Mouse (Mus musculus): Measurements from ENCODE around the gene Lemd1.

Lemd1 gene

DNA sequence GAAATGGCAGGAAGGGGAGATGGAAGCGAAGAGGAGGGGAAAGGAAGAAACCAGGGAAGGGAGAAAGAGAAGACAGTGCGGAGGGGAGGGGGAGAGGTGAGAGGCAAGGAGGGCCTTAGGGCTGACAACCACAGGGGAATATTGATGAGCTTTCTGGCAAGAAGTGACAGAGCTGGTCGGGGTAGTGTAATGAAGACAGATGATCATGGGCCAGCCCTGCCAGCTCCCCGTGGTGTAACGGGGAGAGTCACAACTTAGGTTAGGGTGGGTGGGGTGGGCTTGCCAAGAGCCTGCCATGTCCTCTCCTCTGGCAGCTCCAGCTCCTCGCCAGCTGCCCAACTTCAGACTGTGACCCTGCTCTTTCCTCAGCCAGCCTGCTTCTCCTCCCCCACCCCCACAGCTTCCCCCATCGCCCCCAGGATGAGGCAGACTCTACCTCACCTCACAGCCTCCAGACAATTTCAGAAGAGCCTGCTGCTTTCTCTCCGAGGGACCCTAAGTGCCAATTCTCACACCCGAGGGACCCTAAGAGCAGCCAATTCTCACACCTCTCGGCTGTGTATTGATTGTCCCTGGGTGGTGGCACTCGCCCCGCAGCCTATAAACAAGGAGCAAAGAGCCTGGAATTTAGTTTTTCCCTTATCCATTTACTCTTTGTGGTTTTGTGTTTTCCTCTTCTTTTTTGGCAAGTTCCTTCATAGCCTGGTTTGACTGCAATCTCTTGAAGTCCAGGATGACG is 26.3 kb upstream of the Lemd1 start:
- no peak for DNase-seq (ENCODE audit: low spot score)

DNA sequence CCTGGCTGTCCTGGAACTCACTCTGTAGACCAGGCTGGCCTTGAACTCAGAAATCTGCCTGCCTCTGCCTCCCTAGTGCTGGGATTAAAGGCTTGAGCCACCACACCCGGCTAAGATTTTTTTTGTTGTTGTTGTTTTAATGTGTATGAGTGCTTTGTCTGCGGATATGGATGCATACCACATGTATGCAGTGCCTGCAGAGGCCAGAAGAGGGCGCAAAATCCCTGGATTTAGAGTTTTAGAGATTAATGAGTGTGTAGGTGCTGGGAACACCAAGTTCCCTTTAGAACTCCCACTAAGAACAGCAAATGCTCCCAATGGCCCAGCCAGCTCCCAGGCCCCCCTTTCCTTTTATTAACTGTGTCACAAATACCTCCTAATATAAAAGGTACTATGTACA is 25.4 kb upstream of the Lemd1 start:
- no peak for DNase-seq (ENCODE audit: low spot score)

DNA sequence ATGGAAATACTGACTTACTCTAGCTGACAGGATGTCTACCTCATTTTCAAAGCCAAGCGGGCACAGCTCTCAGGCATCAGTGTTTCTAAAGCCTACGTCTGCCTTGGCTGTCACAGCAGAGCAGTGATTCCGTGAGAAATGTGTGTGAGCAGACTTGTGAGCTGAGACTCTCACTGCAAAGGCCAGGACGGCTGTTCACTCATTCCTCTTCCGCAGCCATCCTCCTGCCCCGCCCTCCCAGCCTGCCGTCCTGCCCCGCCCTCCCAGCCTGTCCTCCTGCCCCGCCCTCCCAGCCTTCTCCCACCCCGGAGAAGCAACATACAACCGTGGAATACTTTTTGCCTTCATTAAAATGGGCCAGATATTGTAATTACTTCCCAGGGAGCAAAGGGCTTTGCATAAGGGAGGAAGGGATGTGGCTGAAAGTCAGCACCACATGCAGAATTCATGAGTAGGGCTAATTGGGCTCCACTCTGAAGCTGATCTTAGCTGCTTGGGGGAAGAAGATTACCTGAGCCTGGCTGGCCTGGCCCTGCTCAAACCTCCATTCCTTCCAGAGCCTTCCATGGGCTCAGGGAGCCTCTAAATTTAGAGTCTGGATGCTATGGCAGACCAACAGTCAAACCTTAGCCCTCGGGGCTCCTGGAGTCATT is 23.0 kb upstream of the Lemd1 start:
- DNase-seq (ENCODE audit: low spot score): no peak

DNA sequence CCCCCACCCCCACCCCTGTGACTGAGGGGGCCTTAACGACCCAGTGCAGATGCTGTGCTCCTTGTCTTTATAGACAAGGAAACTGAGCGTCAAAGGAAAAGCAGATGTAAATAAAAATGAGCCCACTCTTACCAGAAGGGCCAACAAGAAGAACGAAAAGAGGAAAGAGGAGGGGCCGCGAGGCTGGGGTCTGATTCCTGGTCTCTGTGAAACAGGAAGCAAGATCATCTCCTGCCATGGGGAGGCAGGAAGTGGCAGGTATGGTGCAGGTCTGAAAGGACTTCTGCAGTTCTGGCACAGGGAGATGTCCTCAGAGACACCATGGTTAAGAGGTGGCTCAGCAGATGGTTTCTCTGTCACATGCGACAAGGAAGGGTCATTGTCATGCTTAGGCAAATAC is 20.5 kb upstream of the Lemd1 start:
- no peak for DNase-seq (ENCODE audit: low spot score)

DNA sequence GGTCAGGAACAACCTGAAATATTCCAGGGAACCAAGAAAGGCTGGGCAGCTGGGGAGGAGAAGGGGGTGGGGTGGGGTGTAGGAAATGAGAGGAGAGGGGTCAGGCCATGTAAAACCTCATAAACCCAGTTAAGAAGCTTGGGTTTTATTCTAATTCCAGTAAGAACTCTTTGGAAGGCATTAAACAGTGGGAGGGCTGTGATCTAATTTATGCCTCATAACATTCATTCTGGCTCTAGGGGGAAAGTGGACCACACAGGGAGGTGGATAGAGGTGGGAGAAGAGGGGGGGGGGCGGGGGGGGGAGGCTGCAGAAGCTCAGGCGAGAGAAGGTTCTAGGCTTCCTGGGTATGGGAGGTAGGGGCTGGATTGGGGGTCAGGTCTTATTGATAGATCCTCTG is 19.6 kb upstream of the Lemd1 start:
- no peak for DNase-seq (ENCODE audit: low spot score)

DNA sequence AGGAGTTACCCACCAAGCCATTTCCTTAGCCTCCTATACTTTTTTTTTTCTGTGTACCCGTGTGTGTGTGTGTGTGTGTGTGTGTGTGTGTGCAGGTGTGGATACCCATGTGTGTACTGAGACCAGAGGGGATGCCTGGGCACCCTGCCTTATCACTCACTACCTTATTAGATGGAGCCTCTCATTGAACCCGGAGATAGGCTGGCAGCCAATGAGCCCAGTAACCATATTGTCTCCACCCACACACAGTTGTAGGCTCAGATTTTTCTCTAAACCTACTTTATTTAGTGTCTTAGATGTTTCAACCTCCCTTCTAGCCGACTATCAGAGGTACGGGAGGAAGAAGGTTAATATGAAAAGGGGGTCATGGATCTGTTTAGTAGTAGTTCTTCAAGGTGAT is 4.9 kb upstream of the Lemd1 start:
- DNase-seq (ENCODE audit: low spot score): no peak

DNA sequence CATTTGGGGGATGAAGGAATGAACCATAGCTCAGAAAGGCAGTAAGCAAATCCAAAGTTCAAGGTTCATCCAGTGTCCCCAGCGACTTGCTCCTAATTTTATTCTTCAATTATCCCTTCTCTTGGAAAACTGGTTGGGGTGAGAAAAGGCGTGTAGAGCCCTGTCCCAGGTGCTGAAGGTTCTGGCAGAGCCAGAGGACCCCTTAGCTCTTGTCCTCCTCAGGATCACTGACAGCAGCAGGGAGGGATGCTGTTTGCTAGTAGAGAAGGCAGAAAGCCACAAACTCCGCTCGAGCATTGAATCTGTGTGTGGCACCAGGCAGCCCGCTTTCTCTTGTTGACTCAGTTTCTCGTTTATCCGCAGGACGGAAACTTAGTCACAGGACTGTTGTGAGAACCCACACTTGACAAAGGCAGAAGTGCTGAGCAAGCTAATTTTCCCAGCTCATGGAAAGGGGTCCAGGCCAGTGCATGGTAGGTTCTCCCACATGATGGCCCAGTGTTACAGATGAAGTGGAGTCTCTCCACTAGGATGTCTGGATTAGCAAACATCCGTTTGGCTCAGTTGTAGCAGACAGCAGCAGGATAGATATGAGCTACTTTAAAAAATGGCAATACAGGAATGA is 2.7 kb upstream of the Lemd1 start:
- no peak for DNase-seq (ENCODE audit: low spot score)

DNA sequence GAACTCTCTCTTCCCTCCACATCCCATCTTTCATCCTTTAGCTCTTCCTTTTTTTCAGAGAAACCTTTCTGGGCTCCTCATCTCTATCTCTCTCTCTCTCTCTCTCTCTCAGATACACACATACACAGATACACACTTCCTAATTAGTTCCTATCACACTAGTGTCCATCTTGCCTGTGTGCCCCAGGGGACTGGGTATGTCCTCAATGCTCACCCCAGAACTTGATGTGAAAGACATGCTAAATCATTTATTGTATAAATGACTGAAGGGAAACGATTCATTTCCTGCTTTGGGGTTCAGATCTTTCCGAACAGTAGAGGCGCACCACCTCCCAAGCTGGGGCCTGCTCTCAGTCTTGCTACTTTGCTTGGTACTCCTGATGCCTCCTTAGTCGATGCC is 2.0 kb upstream of the Lemd1 start:
- DNase-seq (ENCODE audit: low spot score): no peak

DNA sequence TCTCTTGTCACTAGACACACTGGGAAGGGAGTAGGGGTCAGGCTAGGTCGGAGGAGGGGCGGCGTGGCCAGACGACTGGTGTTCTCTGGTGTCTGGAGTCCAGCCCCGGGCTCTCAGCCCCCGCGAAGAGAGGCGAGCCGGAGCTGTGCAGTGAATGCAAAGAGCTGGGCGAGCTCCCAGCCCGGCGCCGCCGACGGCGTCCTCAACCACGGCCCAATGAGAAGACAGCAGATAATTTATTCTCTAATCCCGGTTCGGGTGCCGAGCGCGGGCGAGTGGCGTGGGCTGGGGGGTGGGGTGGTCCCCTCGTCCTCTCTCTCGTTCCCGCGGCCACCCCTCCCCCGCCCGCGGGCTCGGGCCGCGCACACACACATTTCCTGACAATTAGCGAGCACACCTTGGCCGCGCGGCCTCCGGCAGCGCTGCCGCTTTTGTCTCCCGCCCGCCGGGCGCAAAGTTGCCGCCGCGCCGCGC is 1.2 kb upstream of the Lemd1 start:
- no peak for DNase-seq (ENCODE audit: low spot score)

DNA sequence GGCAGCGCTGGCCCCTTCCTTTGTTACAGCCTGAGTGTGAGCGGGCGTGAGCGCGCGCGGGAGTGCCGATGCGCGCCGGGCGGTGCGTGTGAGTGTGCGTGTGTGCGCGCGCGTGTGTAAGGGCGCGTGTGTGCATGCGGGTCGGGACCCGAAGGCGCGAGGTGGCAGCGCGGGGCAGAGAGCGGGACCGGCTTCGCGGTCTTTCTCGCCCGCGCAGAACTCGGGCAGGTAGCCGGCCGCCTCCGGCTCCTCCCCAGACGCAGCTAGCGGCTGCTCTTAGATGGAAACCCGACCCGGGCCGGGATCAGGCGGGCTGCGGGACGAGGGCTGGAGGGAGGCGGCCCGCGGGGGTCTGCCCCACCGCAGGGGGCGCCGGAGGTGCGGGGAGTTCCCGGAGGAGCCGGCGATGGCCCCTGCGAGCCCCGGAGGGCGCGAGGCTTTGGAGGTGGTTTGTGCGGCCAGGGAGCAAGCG is 574 bp upstream of the Lemd1 start:
- DNase-seq (ENCODE audit: low spot score): no peak

DNA sequence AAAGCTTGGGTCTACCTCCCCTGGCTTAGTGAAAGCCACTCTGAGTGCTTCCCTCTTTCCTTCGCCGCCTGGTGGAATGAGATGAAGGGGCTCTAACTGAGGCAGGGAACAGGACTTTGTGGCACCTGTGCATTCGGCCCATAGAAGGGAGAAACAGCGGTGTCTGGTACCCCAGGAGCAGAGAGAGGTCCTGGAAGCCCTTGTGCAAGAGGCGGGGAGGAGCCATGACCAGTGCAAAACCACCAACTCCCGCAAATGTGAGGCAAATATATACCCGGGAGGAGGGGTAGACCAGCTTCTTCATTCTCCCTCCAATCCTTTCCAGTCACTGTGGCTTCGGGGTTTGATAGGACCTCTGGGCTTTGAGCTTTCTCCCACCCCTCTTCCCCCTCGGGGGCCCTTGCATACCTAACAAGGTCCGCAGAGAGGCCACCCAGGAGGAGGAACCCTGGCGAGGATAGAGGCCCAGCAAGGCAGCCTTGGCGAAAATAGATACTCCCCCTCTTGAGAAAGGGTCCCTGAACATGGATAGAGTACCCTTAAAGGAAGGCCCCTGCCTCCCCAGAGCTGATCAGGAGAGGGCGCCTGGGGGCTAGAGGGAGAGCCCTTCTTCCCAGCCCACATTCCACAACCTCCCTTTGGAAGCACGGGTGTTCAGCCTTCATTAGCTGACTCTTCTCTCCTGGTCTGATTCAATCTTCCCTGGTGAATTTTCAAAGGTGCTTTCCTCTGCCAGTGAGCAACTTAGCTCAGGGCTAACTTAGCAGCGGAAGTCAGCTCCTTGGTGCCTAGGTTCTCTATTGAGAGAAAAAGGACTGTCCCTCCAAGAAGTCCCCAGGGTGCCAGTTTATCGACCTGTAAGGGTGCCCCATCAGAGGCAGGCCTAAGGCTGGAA is 802 bp downstream of the Lemd1 start:
- DNase-seq (ENCODE audit: low spot score): no peak

DNA sequence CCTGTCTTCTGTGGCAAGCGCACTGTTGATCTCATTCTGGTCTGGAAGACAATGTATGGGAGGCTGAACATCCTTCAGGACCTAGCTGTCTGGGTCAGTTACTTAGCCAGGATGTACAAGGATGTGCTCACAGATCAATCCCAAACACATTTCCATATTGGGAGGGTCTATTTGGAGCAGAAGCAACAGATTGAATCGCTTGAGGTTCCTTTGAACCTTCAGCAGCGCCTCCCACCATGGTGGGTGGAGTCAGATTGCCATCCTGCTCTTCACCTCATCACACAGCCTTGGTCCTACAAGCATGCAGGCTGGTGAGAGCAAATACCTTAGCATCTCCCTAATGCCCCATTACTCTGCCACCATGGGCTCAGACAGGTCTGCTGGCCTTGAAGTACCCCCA is 2.6 kb downstream of the Lemd1 start:
- DNase-seq (ENCODE audit: low spot score): no peak

DNA sequence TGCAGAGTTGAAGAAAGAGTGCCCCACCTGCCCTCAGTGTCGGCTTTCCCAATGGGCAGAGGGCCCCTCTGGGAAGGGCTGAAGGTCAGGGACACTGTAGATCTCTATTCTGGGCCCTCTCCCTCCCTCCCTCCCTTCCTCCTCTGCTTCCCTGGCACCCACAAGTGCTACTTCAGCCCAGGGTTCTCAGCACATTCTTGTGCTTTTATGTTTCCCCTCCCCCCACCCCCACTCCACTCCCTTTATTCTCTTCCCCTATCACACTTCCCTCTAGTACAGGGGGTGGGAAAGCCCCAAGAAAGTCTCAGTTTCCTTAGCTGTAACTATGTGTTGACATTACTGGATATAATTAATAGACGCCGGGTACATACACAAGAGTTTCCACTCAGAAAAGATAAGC is 3.4 kb downstream of the Lemd1 start:
- no peak for DNase-seq (ENCODE audit: low spot score)

DNA sequence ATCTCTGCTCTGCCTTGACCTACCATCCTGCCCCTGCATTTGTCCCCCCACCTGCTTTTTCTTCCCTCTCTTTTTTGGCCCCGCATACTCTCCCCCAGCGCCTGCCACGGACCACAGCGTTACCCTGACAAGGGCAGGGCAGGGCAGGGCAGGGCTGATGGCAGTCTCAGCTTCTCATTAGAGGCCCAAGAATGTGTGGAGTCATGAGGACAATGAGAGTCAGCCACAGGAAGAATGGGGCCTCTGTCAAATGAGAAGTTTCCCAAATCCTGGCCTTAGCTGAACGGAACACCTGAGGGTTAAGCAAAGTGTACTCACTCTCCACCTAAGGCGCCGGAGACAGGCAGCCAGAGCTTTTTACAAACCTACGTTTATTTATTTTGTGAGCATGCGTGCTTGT is 3.9 kb downstream of the Lemd1 start:
- DNase-seq (ENCODE audit: low spot score): no peak

DNA sequence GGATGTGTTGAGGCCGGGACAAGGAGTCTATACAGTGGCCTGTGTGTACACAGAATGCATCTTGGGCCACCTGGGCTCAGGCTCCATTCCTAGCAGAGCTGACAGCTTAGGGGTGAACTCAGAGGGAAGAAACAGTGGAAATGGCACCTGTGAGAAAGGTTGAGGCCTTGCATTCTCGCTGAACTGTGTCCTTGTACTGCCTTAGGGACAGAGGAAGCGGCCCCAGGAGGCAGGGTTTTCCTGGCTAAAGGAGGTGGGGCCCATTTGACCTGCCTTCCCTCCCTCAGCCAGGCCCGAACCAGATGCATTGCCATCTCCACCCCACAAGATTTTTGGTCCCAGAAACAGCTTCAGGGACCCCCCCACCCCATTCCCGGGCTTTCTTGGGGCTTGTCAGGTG is 4.5 kb downstream of the Lemd1 start:
- DNase-seq (ENCODE audit: low spot score): no peak

DNA sequence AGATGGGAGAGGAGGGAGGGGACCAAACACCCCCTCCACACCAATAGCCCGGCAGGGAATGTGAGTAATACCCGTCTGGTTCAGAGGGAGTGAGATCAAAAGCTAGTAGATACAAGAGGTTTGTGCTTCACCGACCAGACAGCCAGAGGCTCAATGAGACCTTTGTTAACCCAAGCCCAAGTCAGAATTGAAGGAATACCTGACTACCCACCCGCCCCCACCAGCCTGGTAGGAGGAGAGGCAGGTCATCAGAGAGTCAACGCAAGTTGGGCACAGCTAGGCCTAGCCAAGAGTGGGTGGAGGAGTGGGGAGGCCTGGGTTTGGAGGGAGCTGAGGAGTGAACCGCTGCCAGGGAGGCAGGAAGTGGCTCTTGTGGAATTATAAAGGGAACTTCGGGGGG is 5.1 kb downstream of the Lemd1 start:
- DNase-seq (ENCODE audit: low spot score): no peak

DNA sequence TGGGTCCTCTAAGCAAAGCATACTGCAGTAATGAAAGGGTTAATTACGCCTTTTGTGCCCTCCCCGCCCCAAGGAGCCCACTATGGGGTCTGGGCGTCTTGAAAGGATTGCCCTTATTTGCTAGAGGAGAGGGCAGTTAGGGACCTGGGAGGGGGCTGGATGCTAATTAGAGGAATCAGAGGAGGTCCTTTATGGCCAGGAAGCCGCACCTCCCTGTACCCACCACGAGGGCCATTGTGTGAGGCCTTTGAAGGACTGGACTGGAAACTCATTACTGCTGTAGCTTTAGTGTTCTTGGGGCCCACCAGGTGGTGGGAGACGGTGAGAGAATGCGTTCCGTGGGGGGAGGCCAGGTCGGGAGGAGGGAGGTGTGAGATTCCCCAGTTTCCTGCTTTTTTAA is 6.4 kb downstream of the Lemd1 start:
- no peak for DNase-seq (ENCODE audit: low spot score)

DNA sequence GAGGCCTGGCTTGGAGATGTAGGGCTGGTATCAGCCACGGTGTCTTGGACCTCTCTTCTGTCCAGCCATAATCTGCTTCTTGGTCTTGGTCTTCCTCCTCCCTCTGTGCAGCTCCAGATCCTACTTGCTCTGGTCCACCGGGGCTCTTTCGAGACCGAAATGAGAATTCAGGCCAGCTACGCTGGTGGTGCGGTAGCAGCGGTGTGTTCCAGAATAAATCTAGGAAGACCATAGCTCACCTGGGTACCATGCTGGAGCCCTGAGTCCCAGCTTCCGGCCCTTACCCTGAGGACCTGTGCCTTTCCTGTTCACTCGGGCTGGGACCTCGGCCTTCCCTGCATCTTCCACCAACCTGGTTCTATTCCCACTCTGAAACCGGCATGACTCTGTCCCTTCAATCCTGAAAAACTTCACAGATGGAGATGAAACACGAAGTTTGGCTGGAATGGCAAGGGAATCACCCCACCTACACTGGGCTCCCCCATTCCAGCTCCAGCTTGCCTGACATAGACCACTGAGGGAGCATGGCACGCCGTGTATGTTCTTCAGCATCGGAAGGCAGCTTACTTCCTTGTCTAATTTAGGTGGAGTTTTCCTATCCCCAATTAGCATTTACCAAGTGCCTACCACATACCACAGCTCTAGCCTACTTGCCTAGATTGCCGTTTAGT is 7.3 kb downstream of the Lemd1 start:
- DNase-seq (ENCODE audit: low spot score): no peak

DNA sequence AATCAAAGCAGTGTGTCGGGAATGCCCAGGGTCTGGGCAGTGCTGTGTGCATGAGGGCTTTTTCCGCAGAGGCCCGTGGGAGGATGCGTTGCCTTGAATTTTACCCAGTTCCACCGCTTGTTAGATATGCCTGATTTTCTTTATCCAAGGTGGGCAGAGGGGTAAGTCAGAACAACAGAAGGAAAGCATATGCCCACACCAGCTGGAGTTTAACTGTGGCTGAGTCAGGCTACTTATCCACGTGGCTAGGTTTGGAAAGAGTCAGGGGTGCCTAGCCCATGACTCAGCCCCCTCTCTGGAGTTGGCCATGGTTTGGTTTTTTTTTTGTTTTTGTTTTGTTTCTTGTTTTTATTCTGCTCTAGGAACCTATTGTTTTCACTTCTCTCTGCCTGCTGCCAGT is 8.0 kb downstream of the Lemd1 start:
- DNase-seq (ENCODE audit: low spot score): peak; percentile 14

DNA sequence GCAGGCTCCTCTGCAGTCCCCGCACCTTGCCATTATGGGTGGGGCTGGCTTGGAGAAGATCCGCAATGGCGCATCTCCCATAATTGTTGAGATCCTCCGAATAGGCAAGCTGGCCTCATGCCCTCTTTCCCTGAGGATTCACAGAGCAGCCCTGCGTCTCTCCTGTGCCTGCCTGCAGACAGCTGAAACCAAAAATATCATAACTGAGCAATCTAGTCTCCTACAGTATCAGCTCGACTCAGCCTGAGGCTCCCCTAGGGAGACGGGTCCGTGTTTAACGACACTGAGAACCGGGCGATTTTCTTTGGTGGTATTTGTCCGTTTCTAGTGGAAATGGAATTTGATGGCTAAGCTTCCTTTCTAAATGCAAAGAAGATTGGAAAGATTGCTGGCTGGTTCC is 8.7 kb downstream of the Lemd1 start:
- no peak for DNase-seq (ENCODE audit: low spot score)

DNA sequence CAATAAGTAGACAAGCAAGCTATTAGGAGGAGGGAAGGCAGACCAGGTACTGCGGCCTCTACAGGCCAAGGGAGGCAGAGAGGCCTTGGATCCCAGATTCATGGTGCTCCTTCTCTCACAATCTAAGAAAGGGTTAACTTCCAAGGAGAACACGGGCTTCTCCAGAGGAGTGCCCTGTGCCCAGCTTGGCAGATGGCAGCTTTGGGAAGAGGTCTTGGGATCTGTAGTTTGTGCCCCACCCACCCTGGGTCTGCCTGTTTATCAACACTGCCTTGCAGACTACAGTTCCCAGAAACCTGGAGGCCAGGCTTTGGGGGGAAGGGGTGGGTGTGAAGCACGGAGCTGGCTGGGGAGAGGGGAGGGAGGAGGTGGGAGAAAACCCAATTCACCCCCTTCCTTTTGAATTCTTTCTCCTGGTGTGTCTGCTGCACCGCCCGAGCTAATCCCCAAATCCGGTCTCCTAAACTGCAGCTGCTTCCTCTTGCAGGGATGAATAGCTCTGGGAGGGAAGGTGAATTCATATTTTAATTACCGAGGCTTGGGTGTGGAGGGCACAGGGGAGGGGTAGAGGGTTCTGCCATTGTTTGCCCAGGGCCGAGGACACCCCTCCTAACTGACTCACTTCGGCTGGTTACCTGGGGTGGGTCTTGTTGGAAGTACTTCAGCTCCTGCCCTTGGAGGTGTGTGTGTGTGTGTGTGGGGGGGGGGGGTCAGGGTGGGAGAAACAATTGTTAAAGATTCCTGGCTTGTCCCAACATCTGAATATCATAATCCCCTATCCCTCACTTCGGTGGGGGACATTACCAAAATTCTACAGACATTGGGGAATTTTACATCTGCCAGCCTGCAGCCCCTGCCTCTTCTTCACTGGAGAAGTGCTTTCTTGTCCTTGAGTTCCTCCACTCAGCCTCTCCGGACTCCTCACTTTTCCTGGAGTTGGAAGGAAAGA is 9.6 kb downstream of the Lemd1 start:
- DNase-seq (ENCODE audit: low spot score): peak; percentile 66
